Mouse (Mus musculus) frontal cortex, postnatal 36 days (tissue): ENCODE data around the gene Atxn1.

Source experiments
- DNase-seq, 2 experiments: peaks; one replicate each; pipeline ENCODE4 v3.0.0; 2022; ENCODE audit warnings: low spot score in 2 of 2

The Atxn1 gene

DNA sequence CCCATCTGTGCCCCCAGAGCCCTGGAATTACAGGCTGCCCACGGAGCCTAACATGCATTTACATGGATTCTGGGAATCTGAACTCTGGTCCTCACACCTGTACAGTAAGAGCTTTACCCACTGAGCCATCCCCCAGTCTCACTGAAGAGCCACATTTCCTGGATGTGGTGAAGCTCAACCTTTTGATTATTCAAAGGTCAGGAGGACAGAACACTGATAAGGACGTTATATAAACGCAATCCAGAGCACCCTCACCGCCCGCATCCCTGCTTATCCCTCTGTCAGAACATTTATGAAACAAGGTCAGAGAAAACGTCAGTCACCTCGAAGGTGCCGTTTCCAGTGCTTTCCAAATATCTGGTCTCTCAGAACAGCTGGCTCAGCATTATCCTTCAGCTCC is 101.0 kb downstream of the Atxn1 start:
- DNase-seq, result no peak

GRCm38 (mm10) chr13:45861885-45862605 is 102.8 kb downstream of the Atxn1 start:
- DNase-seq, result no peak

DNA sequence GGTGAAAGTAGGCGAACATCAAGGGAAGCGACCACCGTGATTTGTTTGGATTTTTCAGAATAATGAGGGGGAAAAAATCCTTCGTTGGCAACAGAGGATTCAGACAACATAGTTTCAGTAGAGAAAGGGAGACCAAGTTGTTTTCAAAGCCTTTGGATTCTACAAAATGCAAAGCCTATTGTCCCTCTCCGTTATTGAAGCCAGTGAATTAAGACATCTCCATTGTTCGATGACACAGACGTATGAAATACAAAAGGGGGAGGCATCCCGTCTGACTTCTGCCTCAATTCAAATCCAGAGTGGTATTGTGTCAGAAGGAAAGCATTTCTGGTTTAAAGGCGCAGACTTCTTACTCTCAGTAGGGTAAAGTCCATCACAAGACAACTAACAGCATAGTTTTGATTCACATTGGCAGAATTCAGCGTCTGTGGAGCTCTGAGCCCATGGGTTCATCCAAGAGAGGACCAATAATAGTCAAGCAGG is 103.7 kb downstream of the Atxn1 start:
- no peak for DNase-seq

DNA sequence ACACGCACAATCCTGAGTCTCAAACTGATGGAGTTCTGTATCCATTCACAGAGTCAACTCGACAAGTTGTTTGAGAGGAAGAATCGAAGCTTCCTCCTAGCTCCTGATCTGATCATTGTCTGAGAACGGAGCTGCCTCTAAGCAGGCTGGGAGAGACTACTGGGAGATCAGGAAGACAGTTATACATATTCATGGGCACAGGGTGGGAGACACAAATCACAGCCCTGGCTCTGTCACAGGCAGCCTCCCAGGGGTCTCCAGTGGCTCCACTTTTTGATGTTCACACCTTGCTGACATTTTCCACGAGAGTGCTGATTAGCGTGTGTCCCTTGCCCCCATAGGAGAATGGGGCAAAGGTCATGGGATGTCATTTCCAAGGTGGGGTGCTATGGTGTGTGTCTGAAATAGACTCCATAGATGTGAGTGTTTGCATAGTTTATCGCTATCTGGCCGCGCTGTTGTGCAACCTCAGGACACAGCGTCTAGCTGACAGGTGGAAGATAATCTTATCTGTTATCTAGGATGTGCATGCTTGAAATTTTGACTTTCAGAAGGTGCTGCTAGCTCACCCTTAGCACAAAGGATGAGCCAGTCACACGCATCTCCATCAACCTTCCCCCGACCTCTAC is 105.6 kb downstream of the Atxn1 start:
- DNase-seq, result no peak

DNA sequence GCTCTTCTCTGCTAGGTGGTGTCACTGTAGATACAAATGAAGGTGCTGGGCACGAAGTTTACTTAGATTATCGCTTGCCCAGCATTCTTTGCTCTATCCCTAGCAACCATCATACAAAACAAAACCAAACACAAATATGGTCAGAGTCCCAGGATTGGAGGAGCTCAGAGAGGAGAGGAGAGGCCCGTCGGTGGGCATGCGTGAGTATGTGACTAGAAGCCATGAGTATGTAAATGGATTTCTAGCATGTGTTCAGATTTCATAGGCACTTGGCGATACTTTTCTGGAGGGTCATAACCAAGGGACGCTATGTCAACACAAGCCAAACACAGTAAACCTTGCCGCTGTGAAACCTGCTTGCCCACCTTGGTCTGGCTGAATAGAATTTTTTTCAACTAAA is 107.4 kb downstream of the Atxn1 start:
- DNase-seq, result no peak

- no peak for DNase-seq
These were observed 110.3 kb downstream of the Atxn1 start for GRCm38 (mm10) chr13:45854531-45854930.

GRCm38 (mm10) chr13:45853691-45854090 is 111.1 kb downstream of the Atxn1 start:
- DNase-seq, result no peak

DNA sequence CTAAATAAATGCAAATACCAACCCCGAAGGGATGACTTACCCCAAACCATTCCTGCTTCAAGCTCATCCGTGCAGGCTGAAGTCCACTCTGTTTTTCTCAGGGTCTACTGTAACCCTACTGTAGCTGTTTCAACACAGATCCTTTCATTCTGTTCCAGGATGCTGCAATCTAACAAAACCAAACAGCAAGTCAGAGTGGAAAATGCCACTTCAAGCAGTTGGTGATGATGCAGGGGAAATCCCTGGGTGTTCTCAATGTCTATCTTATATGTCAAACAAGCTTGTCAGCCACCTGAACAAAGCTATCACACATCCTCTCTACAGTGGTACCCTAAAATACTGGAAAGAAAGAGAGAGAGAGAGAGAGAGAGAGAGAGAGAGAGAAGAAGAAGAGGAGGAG is 112.5 kb downstream of the Atxn1 start:
- no peak for DNase-seq

GRCm38 (mm10) chr13:45851746-45852145 is 113.1 kb downstream of the Atxn1 start:
- DNase-seq, result no peak

GRCm38 (mm10) chr13:45851156-45851555 is 113.7 kb downstream of the Atxn1 start:
- DNase-seq, result no peak

DNA sequence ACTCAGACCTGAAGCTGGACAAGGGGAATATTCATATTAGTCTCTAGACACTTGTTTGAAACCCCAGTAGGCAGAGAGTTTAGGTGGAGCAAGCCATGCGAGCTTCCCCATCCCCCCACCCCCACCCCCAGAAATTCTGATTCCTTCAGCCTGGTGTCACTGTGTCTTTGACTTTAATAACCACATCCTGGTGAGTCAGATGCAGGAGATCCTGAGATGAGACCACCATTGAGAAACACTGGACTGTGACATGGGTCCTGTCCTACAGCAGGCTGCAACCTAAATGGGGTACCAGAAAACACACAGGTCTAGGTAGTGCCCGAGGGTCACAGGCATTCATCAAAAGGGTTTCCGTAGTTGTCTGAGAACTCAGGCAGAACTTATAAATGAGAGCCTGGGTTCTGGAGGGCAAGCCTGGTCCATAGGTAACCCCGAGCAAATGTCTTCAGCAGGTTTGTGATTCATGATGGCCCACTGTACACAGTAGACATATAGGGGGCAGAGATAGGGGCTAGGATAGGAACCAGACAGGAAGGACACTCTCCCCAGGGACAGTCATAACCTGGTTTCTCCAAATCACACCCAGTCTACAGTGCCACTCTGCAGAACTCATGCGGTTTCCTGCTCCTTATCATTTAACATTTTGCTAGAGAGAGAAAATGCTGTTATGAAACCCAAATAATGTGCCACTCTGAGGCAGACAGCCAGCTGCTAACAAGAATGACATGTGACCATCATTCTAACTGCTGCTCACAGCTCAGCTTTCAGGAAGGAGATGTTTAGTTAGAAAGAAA is 114.4 kb downstream of the Atxn1 start:
- no peak for DNase-seq

GRCm38 (mm10) chr13:45849145-45850023 is 115.4 kb downstream of the Atxn1 start:
- DNase-seq, result no peak

- DNase-seq, result no peak
These were observed 122.2 kb downstream of the Atxn1 start for GRCm38 (mm10) chr13:45842511-45843055.

- DNase-seq, result no peak
These were observed 124.9 kb downstream of the Atxn1 start for GRCm38 (mm10) chr13:45839901-45840300.

DNA sequence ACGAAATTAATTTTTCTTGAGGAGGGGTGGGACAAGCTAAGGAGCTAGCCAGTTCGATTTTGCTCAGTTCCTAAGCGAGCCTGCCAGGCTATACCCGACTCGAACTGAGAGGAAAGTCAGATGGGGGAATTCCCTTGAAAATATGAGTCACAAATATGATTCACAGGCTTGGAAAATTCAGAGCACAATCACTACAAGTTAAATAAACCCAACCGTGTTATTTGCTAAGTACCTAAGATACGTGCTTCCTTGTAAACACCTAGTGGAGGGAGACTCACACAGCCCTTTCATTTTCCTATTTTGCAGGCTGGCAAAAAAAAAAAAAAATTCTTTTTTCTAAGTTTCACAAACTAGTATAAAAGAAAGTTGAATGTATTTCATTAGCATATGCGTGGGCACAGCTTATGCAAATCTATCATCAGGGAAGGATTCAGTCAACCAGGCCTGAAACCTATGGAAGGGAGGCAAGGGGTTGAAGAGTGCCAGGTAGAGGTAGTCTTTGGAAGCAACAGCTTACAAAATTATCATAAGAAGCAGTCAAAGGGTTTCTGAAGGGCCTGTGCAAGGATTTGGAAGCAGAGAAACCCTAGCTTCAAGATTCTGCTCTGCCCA is 127.1 kb downstream of the Atxn1 start:
- no peak for DNase-seq

DNA sequence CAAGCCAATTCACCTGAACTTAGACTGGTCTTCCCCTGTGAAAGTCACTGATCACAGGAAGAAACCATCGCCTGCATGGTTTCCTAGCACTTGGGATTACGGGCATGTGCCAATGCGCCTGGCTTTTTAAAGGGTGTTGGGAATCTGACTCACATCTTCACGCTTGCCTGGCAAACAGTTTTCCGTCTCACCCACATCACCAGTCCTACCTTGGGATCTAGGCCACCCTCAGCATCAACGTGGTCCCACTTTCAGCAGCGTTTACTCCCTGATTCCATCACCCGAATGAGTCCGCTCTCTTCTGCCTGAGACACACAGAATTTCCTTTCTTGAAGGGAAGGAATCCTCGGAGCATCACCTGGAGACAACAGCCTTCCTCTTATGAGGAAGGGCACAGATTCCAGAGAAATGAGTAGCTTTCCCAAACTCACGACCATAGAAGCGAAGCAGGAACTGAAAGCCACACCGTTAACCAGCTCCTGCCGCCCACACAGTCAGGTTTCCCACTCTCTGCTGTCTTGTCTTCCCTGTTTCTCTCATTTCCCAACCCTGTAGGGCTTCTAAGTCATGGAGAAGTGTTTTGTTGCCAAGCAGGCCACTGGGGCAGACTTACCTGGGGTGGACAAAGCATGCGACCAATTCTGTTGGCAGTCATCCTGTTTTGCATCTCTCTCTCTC is 128.3 kb downstream of the Atxn1 start:
- peak in 1 of 2 experiments; percentile 29 for DNase-seq

- DNase-seq, result no peak
These were observed 130.5 kb downstream of the Atxn1 start for GRCm38 (mm10) chr13:45834300-45834699.

DNA sequence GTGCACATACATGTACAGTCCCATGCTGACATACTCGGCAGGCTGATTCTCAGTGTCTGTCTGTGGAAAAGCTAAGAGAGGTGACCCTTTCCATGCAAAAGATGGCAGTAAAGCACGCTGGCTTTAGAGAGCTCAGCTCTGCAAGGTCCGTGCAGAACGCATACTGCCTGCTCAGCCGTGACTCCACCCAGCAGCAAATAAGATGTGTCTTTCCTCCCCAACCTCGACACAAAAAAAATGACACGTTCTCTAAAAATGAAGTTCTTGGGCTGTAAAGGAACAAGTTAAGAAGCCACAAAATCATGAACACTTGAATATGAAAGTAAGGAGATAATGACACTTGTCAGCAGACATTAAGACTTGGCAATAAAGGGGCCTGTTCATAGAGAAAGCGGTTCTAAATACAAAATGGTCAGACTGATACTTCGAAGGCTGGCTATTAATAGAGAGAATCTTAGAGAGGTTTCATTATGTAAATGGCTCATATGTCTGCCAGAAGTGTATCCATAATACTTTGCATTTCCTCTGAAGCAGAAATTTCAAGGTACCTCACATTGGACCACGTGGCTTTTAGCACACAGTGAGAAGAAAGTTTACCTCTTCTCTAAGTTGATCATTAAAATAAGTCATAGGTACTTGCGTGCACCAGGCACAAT is 132.0 kb downstream of the Atxn1 start:
- DNase-seq, result no peak

DNA sequence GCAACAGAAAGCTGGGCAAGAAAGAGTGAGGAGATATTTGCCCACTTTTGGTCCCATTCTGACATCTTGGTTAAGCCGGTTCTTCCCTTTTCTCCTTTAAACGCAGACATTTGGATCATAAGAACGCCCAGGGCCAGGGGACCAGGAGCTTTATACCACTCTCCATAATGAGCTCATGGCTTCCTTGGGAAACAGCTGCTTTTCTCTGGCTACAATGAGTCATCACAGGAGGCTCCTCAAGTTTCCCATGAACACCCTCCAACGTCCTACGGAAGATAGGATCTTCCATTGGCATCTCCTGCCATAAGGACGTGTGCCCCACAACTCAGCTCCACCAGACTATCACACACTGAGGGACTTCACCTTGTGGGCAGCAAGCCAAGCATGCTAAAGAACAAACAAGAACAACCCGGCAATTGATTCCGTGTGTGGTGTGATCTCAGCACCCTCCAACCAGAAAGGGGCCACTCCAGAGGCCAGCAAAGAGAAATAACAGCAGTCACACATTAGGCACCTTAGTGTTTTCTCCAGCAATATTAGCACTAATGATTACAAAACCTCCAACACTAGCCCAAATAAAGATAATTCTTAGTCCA is 135.4 kb downstream of the Atxn1 start:
- DNase-seq, result no peak
